Mouse (Mus musculus): ENCODE measurements around the gene Xk. TPM values are rescaled to one million over a fixed set of nuclear protein-coding genes. Genes with fewer than 3 reads are reported as not detected.
"Not testable (repeated sequence)": the region's sequence is repeated elsewhere in the genome, so short reads cannot be mapped to it uniquely, and the experiment has no call there.

The Xk gene
- total RNA-seq, 2 experiments from 2014 or later = 14.9 to 16.7 TPM

DNA sequence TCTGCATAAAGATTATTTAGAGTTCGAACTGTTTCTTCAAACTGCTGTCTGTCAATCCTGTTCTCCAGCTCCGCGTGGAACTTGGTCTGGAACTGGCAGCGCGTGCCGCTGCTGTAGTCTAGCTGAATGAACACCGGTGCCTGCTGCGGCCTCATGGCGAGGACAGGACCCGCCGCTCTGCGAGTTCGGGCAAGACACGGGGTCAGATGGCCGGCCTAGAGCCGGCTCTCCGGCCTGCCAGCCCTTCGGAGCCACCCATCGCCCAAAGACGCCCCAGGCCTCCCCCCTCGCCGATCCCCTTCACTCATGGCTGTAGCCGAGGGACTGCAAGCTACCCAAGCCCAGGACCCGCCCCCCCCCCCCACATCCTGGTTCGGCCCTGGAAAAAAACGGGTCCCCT is 55.4 kb downstream of the Xk start:
- not testable (repeated sequence) for DNase-seq

- not testable (repeated sequence) for DNase-seq
Measured at GRCm38 (mm10) chrX:9332366-9332962, 59.9 kb downstream of the Xk start.

GRCm38 (mm10) chrX:9333035-9333434 is 60.5 kb downstream of the Xk start:
- peak; percentile 6 to 35 for DNase-seq

- not testable (repeated sequence) for DNase-seq
Measured at GRCm38 (mm10) chrX:9334996-9335395, 62.4 kb downstream of the Xk start.

DNA sequence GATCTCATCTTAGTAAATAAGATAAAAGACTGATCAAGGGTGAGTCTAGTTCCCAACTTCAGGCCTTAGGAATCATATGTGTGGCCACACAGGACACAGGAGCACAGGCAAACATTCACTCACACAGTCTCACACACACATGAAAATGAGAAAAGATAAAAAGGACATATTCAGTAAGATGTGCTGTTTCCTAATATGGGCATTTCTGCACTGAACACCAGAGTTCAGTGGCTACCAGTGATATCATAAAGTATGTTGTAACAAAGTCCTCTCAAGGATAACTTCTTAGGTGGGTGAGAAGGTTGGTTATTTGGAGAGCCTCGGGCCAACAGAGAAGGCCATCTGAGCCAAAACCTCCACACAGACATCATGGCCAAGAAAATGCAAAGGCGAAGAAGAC is 77.8 kb downstream of the Xk start, which contains the start of gene H2al1k:
TSS of gene H2al1k (plus strand) at position 301 of the 400 bp plus-strand sequence.
- DNase-seq = not testable (repeated sequence)

Other genes with a start within 250 kb of the Xk start
- gene Fthl17e, start 239.3 kb upstream of the Xk start, total RNA-seq (2021) = not detected
- not detected for gene Fthl17f, start 209.7 kb upstream of the Xk start, total RNA-seq (2021)
- gene 4930402K13Rik, start 168.2 kb upstream of the Xk start, total RNA-seq (2021) = not detected
- 1 to 10 TPM; 5.6 to 5.7 TPM for gene Lancl3, start 72.9 kb upstream of the Xk start, total RNA-seq (2021)
- not detected for gene Gm14862, start 15.9 kb upstream of the Xk start, total RNA-seq (2021)
- gene H2al1m, start 11.0 kb downstream of the Xk start, total RNA-seq (2021) = under 1 TPM in 1 of 2 experiments, not detected in 1; 0.72 TPM
- not detected for gene H2al1k, start 77.9 kb downstream of the Xk start, total RNA-seq (2021)
- under 1 TPM; 0.61 to 0.80 TPM for gene Cybb, start 215.0 kb downstream of the Xk start, total RNA-seq (2021)